Mouse (Mus musculus) embryonic facial prominence, embryonic 10.5 days (tissue): ENCODE data around the gene Cldn1. TPM values are rescaled to one million over a fixed set of nuclear protein-coding genes. Genes with fewer than 3 reads are reported as not detected.

ENCODE experiments used
- DNase-seq: peaks from one replicate; pipeline ENCODE4 v3.0.0-alpha.2; 2017; ENCODE audit warnings: low spot score
- H3K27ac ChIP-seq: fragments of 300-500 bp; sonication (generic); replicated peaks from 2 replicates; pipeline ENCODE4 v1.5.1; 2016; ENCODE audit warnings: mild to moderate bottlenecking
- H3K27me3 ChIP-seq: fragments of 300-500 bp; sonication (generic); replicated peaks from 2 replicates; pipeline ENCODE4 v1.6.1; 2016; ENCODE audit warnings: low read depth, mild to moderate bottlenecking; ENCODE audit not compliant: poor library complexity, severe bottlenecking
- H3K36me3 ChIP-seq: fragments of 300-500 bp; sonication (generic); replicated peaks from 2 replicates; pipeline ENCODE4 v1.6.1; 2016; ENCODE audit warnings: mild to moderate bottlenecking, moderate library complexity
- H3K4me1 ChIP-seq: fragments of 300-500 bp; sonication (generic); 2 replicates; pipeline ENCODE4 v1.6.1; 2016
- H3K4me3 ChIP-seq: fragments of 300-500 bp; sonication (generic); 2 replicates; pipeline ENCODE4 v1.5.1; 2016; ENCODE audit warnings: mild to moderate bottlenecking, moderate library complexity
- H3K9me3 ChIP-seq: fragments of 300-500 bp; sonication (generic); 2 replicates; pipeline ENCODE4 v1.6.1; 2016; ENCODE audit warnings: mild to moderate bottlenecking
- WGBS: fragments of 180-500 bp; shearing (Covaris S2); methylation state at CpG from one replicate; pipeline ENCODE4 v1.1.7; 2016; 5-methylcytosine and 5-hydroxymethylcytosine counted together
- polyA plus RNA-seq: library from polyadenylated mRNA; unstranded; fragments of >200 nt; fragmentation: Nextera tagmentation; extraction: Ambion mirVana; gene quantifications from 2 replicates; pipeline ENCODE4 v1.2.1, GENCODE M21; 2016

Gene Cldn1
- polyA plus RNA-seq, result 2.5 and 4.0 TPM in 2 replicates

DNA sequence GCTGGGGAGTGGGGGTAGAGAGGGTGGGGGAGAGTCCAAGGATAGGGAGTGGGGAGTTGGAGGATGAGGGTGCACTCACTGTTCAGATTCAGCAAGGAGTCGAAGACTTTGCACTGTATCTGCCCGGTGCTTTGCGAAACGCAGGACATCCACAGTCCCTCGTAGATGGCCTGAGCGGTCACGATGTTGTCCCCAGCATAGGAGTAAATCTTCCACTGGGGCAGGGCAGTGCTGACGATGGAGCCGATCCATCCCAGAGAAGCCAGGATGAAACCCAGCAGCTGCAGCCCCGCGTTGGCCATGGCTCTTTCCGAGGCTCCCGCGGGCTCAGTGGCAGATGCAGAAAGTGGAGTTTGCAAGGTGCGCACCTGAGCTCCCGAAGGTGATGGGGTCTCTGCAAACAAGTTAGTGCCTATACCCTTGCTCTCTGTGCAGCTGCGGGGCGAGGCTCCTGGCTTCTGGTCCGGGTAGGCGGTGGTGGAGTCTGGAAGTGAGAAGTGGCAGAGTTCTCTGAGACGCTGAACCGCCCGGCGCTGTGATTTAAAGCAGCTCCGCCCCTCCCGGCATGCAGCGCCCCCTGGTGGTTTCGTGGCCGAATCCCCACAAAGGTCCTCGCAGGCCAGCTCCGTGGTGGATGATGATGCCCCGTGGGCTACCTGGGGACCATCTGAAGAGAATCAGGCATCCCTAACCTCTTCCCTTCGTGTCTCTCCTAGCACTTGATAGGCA, at the start of gene Cldn1:
Gene Cldn1, minus strand, starts transcription at position 517 of the 729 bp plus-strand sequence.
- peak; percentile 93 for DNase-seq
- peak within 1 kb of the TSS; percentile 59 for H3K4me3 ChIP-seq
- H3K27me3 ChIP-seq, result peaks cover 12% of the 10 kb centered on the region
- no peaks in the 10 kb centered on the region for H3K36me3 ChIP-seq
- H3K4me1 ChIP-seq, result peaks cover 7% of the 10 kb centered on the region
- 3% methylated on average over 33 of the region's 33 CpGs for WGBS
- peak within 1 kb of the TSS; percentile 8 for H3K27ac ChIP-seq
- H3K9me3 ChIP-seq, result no peaks in the 10 kb centered on the region

DNA sequence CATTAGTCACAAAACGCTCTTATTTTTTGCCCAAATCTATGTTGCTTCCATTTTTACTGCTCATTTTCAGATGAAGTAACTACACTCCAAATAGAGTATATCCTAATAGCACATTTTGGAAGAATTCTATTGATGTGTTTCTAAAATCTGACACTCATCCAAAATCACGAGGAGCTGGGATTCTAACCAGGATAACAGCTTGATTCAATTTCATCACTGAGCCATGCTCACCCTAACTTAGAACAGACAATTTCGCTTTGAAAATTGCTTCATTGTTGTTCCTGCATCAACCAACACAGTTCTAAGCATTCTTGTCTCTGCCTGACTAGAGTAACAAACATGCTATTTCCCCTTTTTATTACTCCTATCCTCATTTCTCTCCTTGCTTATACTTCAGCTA, 47.0 kb upstream of the Cldn1 start:
- 84% methylated on average over 3 of the region's 3 CpGs for WGBS
- Histone ChIP-seq H3K4me1 (no peaks in the 10 kb centered on the region), H3K27me3 (no peaks in the 10 kb centered on the region), H3K4me3 (no peak overlapping the region), H3K27ac (no peak overlapping the region), H3K9me3 (no peaks in the 10 kb centered on the region), H3K36me3 (no peaks in the 10 kb centered on the region)
- DNase-seq, result no peak

DNA sequence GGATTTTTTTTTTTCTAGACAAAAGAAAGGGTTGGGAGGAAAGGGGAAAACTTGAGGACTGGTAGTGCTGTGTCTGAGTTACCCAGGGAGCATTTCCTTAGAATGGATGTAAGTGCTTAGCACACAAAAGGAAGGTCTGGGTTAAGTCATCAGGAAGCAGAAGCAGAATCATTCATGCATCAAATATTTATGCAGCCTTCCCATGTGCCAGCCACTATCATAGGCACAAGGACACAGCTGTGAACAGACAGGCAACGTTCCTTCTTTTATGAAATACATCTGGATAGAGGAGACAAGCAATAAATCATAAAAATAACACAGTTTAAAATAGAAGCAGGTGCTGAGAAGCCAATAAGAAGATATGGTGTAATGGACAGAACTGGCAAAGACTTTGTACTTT, 32.4 kb upstream of the Cldn1 start:
- no peaks in the 10 kb centered on the region for H3K4me1 ChIP-seq
- no peak overlapping the region for H3K4me3 ChIP-seq
- no peaks in the 10 kb centered on the region for H3K9me3 ChIP-seq
- WGBS, result 71% methylated on average over 1 of the region's 1 CpGs
- DNase-seq, result no peak
- no peaks in the 10 kb centered on the region for H3K27me3 ChIP-seq
- no peak overlapping the region for H3K27ac ChIP-seq
- no peaks in the 10 kb centered on the region for H3K36me3 ChIP-seq

DNA sequence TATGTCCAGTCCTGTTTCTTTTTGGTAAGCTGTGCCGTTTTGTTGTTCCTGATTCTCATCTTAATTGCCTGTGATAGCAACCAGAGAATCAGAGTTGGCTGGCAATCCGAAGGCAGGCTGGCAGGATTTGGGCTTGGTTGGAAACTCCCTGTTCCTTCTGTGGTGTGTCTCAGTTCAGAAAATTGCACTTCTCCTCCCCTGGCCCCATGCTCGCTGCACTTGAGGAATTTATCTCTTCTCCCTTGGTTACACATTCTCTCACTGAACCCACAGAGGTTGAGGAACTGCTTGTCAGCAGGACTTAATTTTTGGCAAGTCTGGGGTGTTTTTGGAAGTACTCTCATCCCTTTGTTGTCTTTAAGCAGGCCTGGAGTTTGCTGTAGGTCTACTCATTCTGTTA, 29.3 kb upstream of the Cldn1 start:
- Histone ChIP-seq H3K36me3 (no peaks in the 10 kb centered on the region), H3K4me3 (no peak overlapping the region), H3K9me3 (no peaks in the 10 kb centered on the region), H3K27me3 (no peaks in the 10 kb centered on the region), H3K4me1 (no peaks in the 10 kb centered on the region), H3K27ac (no peak overlapping the region)
- WGBS, result 69% methylated on average over 3 of the region's 3 CpGs
- DNase-seq, result no peak

DNA sequence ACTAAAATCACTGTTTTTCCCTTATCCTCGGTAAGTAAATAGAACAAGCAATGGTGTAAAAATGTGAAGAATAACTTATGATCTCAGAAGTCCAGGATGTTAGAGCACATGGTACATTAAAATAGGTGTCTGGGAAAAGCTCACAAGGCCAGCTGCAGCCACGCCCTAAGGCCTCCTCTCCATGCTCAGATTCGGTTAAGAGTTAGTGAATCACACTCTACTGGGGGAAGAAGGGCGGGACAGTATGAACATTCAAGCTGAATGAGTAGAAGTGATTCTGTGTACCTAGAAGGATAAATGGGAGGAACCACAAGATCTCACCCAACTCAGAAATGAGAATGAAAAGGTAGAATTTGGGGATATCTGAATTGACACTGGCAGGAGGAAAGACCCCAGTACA, 28.9 kb upstream of the Cldn1 start:
- no peak for DNase-seq
- H3K4me1 ChIP-seq, result no peaks in the 10 kb centered on the region
- 84% methylated on average over 4 of the region's 4 CpGs for WGBS
- H3K4me3 ChIP-seq, result no peak overlapping the region
- H3K9me3 ChIP-seq, result no peaks in the 10 kb centered on the region
- no peaks in the 10 kb centered on the region for H3K36me3 ChIP-seq
- no peak overlapping the region for H3K27ac ChIP-seq
- H3K27me3 ChIP-seq, result no peaks in the 10 kb centered on the region

DNA sequence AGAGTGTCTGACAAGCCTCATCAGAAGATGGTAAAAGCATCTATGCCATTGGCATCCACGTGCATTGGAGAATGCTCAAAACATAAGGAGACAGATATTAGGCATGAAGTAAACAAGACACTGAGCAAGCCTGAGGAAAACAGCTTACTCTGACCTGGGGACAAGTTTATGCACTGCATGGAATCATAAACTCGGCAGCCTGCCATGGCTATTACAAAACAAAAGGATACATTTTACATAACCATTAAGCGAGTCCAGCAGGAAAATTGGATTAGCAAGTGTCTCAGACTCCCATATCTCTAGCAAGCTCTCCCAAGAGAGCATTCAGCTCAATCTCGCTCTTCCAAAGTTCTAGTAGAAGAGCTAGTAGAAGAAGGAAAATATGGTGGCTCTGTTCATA, 19.3 kb upstream of the Cldn1 start:
- Histone ChIP-seq H3K36me3 (no peaks in the 10 kb centered on the region), H3K4me1 (no peaks in the 10 kb centered on the region), H3K9me3 (no peaks in the 10 kb centered on the region), H3K27me3 (no peaks in the 10 kb centered on the region), H3K27ac (no peak overlapping the region), H3K4me3 (no peak overlapping the region)
- no peak for DNase-seq
- WGBS, result 85% methylated on average over 4 of the region's 4 CpGs

DNA sequence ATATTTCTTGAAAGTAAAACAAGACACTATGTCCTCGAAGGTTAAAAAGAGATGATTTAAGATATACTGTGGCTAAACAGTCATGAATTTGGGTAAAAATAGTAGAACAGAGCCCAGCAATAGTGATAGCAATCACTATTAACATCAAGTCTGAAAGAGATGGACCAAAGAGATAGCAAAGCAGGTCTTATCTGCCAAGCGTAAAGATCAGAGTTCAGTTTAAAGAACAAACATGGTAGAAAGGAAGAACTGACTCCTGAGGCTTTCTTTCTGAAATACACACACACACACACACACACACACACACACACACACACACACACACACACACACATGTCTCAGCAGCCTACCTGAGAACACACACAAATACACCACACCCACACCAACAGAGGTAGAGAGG, 14.5 kb upstream of the Cldn1 start:
- Histone ChIP-seq H3K27ac (no peak overlapping the region), H3K4me1 (no peaks in the 10 kb centered on the region), H3K27me3 (no peaks in the 10 kb centered on the region), H3K4me3 (no peak overlapping the region), H3K9me3 (no peaks in the 10 kb centered on the region), H3K36me3 (no peaks in the 10 kb centered on the region)
- DNase-seq, result no peak
- WGBS, result 89% methylated on average over 2 of the region's 2 CpGs

DNA sequence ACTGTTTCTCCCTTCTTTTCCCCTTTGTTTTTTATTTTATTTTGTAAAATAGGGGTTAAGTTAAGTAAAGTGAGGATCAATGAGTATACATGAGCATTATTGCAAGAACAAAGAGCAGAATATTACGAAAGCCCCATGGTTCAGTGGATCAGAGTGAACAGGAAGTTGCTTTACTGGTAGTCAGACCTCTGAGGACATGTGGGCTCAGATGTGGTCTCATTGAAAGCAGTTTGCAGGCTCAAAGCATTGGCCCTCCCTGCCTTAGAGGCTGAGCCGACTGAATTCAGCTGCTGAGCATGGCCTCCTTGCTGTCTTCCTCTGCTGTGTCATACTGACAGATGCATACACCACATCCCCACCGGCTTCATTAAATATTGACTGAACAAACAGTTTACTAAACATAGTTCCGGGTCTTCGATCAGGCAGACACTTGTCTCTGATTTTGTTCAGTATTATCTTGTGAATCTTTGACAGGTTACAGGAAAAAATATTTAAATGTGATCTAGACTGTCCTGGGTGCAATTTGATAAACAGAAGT, 12.5 kb upstream of the Cldn1 start:
- Histone ChIP-seq H3K4me3 (no peak overlapping the region), H3K4me1 (no peaks in the 10 kb centered on the region)

DNA sequence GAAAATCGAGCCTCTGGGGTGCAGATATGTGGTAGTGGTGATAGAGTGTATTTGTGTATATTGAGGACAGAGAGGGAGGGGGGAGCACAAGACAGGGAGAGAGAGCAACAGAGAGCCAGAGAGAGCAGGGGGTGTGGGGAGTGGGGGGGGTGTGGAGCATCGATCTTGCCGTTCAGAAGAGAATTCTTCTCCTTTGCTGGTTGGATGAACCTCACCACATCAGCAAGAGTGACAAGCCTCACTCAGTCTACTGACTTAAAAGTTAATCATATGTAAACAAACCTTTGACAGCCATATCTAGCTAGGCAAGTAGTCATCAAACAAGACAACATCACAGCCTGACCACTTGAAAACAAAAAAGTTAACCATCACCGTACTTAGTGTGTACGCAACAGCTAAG, 5.5 kb upstream of the Cldn1 start:
- no peak overlapping the region for H3K4me3 ChIP-seq
- DNase-seq, result no peak
- H3K27ac ChIP-seq, result no peak overlapping the region
- WGBS, result 85% methylated on average over 5 of the region's 5 CpGs
- no peaks in the 10 kb centered on the region for H3K4me1 ChIP-seq
- H3K9me3 ChIP-seq, result no peaks in the 10 kb centered on the region
- H3K27me3 ChIP-seq, result no peaks in the 10 kb centered on the region
- H3K36me3 ChIP-seq, result no peaks in the 10 kb centered on the region

More for the DNA sequence above, 12.5 kb upstream of the Cldn1 start:
- H3K27ac ChIP-seq, result no peak overlapping the region
- H3K9me3 ChIP-seq, result no peaks in the 10 kb centered on the region
- no peaks in the 10 kb centered on the region for H3K36me3 ChIP-seq
- no peak for DNase-seq
- no peaks in the 10 kb centered on the region for H3K27me3 ChIP-seq
- 87% methylated on average over 5 of the region's 5 CpGs for WGBS

DNA sequence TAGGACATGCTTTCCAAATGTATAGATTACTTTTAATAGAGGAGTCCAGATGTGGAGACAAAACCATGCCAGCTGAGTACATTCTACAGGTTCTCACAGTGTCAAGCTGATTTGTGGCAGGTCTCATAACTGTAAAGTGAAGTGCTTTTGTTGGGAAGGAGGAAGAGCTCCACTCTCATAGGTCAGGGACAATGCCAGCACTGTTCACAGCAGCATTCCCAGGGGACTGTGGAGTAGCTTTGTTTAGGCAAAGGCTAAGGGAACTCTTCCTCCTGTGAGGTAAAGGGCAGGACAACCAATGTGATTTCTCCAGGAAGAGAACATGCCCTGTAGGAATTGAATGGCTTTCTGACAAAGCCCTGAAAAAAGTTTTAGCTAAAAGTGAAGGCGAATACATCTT, 1.5 kb downstream of the Cldn1 start:
- Histone ChIP-seq H3K36me3 (no peaks in the 10 kb centered on the region), H3K4me3 (no peak overlapping the region), H3K27me3 (peaks cover 12% of the 10 kb centered on the region), H3K9me3 (no peaks in the 10 kb centered on the region), H3K27ac (no peak overlapping the region), H3K4me1 (peaks cover 7% of the 10 kb centered on the region)
- 91% methylated on average over 1 of the region's 1 CpGs for WGBS
- no peak for DNase-seq

DNA sequence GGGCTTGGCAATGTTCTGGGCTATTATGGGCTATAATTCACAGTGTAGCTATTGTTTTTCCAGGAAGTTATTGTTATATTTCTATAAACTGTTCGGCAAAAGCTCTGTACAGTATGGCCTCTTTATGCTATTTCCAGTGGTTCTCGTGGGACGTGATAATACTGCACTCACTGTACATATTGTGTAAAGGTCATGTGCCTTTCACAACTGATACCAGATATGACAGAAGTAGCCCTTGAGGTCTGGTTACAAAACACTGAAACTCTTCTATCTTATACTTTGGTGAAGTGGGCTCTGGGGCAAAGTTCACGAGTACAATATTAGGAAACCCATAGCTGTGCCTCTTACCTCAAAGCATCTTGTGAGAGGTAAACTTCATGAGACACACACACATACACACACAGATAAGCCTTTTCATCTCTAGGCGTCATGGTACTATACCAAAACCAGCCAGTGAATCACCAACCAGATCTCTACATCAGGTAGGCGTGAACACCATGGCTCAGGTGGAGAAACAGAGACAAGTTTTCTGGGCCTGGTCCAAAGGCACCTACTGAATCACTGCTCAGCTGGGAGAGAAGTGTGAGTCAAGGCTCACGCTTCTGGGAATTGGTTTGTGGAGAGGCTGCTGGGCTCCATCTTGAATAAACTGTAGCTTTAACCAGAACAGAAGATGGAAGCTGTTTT, 2.5 kb downstream of the Cldn1 start:
- H3K27me3 ChIP-seq, result peaks cover 12% of the 10 kb centered on the region
- peaks cover 7% of the 10 kb centered on the region for H3K4me1 ChIP-seq
- WGBS, result 90% methylated on average over 7 of the region's 7 CpGs
- DNase-seq, result no peak
- H3K4me3 ChIP-seq, result no peak overlapping the region
- H3K36me3 ChIP-seq, result no peaks in the 10 kb centered on the region
- H3K27ac ChIP-seq, result no peak overlapping the region
- no peaks in the 10 kb centered on the region for H3K9me3 ChIP-seq

DNA sequence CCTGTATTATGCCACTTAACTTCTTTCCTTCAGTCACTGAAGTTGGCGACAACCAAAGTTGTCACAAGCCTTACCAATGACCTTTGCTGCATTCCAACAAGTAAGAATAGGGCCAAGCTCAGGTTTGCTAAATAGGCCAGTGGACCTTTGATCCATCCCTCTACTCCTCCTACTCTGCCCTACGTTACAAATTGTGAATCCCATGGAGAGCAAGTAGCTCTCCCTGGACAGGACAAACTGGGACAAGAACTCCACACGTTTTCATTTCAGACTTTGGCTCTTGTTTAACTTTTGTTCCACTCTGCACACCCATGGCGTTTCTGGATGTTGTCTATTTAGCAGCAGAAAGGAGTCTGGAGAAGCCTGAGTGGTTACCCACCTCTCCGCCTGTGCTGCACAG, 3.5 kb downstream of the Cldn1 start:
- WGBS, result 79% methylated on average over 5 of the region's 5 CpGs
- no peak for DNase-seq
- Histone ChIP-seq H3K4me3 (no peak overlapping the region), H3K4me1 (peaks cover 7% of the 10 kb centered on the region), H3K27me3 (peaks cover 12% of the 10 kb centered on the region), H3K9me3 (no peaks in the 10 kb centered on the region), H3K36me3 (no peaks in the 10 kb centered on the region), H3K27ac (no peak overlapping the region)

DNA sequence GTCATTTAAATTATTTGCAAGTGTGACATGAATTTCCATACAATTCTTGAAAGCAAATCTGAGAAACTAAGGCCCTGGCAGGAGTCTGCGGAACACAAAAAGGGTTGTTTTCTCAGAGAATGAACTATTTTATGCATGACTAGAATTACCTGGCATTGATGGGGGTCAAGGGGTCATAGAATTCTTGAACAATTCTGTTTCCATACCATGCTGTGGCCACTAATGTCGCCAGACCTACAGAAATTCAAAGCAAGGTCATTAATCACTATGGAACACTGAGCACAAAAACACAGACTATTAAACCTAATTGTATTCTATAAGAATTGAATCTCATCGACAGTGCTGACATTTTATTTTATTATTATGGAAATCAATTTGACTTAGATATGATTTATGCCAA, 10.9 kb downstream of the Cldn1 start:
- Histone ChIP-seq H3K4me3 (no peak overlapping the region), H3K9me3 (no peaks in the 10 kb centered on the region), H3K27ac (no peak overlapping the region), H3K36me3 (no peaks in the 10 kb centered on the region), H3K27me3 (no peaks in the 10 kb centered on the region), H3K4me1 (peaks cover 4% of the 10 kb centered on the region; the same call in 1 of the 2 replicates)
- 63% methylated on average over 3 of the region's 3 CpGs for WGBS
- DNase-seq, result no peak
